Mouse (Mus musculus) midbrain, embryonic 11.5 days (tissue): ENCODE data around the gene Man1c1. TPM values are rescaled to one million over a fixed set of nuclear protein-coding genes. Genes with fewer than 3 reads are reported as not detected.

Experiments used
- ATAC-seq: fragments of 200-750 bp; cut with Nextera tagmentation; 2 replicates; pipeline ENCODE4 v1.8.0; 2017; ENCODE audit warnings: moderate TSS enrichment, moderate library complexity; ENCODE audit not compliant: low FRiP score
- DNase-seq: peaks from one replicate; pipeline ENCODE4 v3.0.0; 2015; ENCODE audit warnings: low spot score; ENCODE audit errors: missing footprints
- H3K27ac ChIP-seq: fragments of 300-500 bp; sonication (generic); 2 replicates; pipeline ENCODE4 v1.5.1; 2014; ENCODE audit warnings: low read depth, low read length
- H3K27me3 ChIP-seq: fragments of 300-500 bp; sonication (generic); 2 replicates; pipeline ENCODE4 v1.6.1; 2014; ENCODE audit warnings: mild to moderate bottlenecking, low read length, moderate library complexity, mixed read lengths; ENCODE audit not compliant: control insufficient read depth, insufficient read depth
- H3K36me3 ChIP-seq: fragments of 300-500 bp; sonication (generic); 2 replicates; pipeline ENCODE4 v1.6.1; 2014; ENCODE audit warnings: mild to moderate bottlenecking, low read length, moderate library complexity, mixed read lengths; ENCODE audit not compliant: control insufficient read depth, insufficient read depth
- H3K4me1 ChIP-seq: fragments of 300-500 bp; sonication (generic); 2 replicates; pipeline ENCODE4 v1.6.1; 2014; ENCODE audit warnings: low read length; ENCODE audit not compliant: control insufficient read depth, insufficient read depth
- H3K4me2 ChIP-seq: fragments of 300-500 bp; sonication (generic); 2 replicates; pipeline ENCODE4 v1.6.1; 2014; ENCODE audit warnings: mild to moderate bottlenecking, moderate library complexity
- H3K4me3 ChIP-seq: fragments of 300-500 bp; sonication (generic); 2 replicates; pipeline ENCODE4 v1.5.1; 2014; ENCODE audit warnings: low read depth, low read length
- H3K9ac ChIP-seq: fragments of 300-500 bp; sonication (generic); 2 replicates; pipeline ENCODE4 v1.6.1; 2014; ENCODE audit warnings: low read length
- H3K9me3 ChIP-seq: fragments of 300-500 bp; sonication (generic); 2 replicates; pipeline ENCODE4 v1.6.1; 2016; ENCODE audit warnings: low read length; ENCODE audit not compliant: control insufficient read depth
- WGBS: fragments of 180-500 bp; shearing (Covaris S2); extraction: QIAGEN DNeasy Blood & Tissue Kit; methylation state at CpG from one replicate; pipeline ENCODE4 v1.1.7; 2014; 5-methylcytosine and 5-hydroxymethylcytosine counted together
- polyA plus RNA-seq: library from polyadenylated mRNA; unstranded; fragments of >200 nt; fragmentation: Nextera tagmentation; extraction: Ambion mirVana; gene quantifications from 2 replicates; pipeline ENCODE4 v1.2.1, GENCODE M21; 2014

Man1c1 gene
- polyA plus RNA-seq, 1 experiment from 2014 or later: 3.2 TPM

DNA sequence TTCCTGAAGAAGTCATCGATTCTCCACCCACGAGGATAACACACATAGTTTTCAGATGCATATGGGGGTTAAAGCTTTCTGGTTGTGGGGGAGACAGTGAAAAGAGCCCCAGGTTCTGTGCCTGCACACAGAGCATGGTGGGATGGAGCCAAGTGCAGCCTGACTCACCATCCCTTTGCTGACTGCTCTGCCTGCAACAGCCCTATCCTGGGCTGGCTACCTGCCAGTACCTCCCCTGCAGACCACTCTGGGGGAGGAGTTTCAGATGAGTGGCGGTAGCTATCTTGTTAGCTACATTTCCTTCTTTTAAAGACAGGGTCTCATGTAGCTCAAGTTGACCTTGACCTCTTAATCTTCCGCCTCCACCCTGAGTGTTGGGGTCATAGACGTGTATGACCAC, 125.7 kb downstream of the Man1c1 start:
- Histone ChIP-seq H3K4me3 (no peak overlapping the region), H3K4me1 (peaks cover 11% of the 10 kb centered on the region), H3K9ac (no peak overlapping the region), H3K36me3 (no peaks in the 10 kb centered on the region), H3K4me2 (no peak overlapping the region), H3K27ac (no peak overlapping the region), H3K27me3 (no peaks in the 10 kb centered on the region), H3K9me3 (no peaks in the 10 kb centered on the region)
- no peak for DNase-seq
- 74% methylated on average over 5 of the region's 5 CpGs for WGBS
- ATAC-seq: no peak

DNA sequence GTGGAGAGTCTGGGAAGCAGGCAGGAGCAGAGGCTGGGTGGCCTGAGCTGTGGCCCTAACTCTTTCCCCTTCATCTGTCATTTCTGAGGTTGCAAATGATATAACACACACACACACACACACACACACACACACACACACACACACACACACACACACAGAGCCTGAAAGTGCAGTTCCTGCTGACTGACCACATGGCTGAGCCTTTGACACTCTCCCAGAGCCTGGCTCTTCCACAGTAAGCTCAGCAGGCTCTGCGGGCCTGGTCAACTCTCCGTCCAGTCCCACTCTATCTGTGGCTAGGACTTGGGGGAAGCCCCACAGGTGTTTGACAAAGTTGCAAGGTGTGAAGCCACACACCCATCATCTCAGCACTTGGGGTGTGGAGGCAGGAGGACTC, 126.8 kb downstream of the Man1c1 start:
- 77% methylated on average over 2 of the region's 2 CpGs for WGBS
- no peaks in the 10 kb centered on the region for H3K27me3 ChIP-seq
- no peak overlapping the region for H3K4me2 ChIP-seq
- H3K9ac ChIP-seq: no peak overlapping the region
- H3K9me3 ChIP-seq: no peaks in the 10 kb centered on the region
- H3K27ac ChIP-seq: no peak overlapping the region
- DNase-seq: no peak
- H3K4me3 ChIP-seq: no peak overlapping the region
- no peaks in the 10 kb centered on the region for H3K36me3 ChIP-seq
- ATAC-seq: no peak
- peaks cover 11% of the 10 kb centered on the region for H3K4me1 ChIP-seq

DNA sequence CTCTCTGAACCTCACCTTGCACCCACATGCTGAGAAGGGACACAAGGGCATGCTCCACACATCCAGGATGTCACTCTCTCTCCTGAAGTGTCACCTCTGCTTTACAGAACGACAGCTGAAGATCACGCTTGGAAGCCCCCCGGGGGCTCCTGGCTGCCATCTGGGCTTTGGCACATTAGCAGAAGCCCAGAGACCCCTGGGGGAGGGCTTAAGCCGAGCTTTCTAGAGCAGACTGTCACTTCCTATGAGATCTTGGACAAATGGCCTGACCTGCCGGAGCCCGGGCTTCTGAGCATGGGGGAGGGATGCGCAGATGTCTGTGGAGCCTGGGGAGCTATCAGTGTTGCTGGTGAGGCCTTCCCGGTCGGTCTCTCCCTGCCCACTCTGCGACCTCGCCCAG, 128.6 kb downstream of the Man1c1 start:
- no peak for ATAC-seq
- Histone ChIP-seq H3K9me3 (no peaks in the 10 kb centered on the region), H3K4me2 (no peak overlapping the region), H3K36me3 (no peaks in the 10 kb centered on the region), H3K27me3 (no peaks in the 10 kb centered on the region), H3K9ac (no peak overlapping the region), H3K27ac (no peak overlapping the region), H3K4me1 (peaks cover 9% of the 10 kb centered on the region), H3K4me3 (no peak overlapping the region)
- no peak for DNase-seq
- 52% methylated on average over 11 of the region's 11 CpGs for WGBS

DNA sequence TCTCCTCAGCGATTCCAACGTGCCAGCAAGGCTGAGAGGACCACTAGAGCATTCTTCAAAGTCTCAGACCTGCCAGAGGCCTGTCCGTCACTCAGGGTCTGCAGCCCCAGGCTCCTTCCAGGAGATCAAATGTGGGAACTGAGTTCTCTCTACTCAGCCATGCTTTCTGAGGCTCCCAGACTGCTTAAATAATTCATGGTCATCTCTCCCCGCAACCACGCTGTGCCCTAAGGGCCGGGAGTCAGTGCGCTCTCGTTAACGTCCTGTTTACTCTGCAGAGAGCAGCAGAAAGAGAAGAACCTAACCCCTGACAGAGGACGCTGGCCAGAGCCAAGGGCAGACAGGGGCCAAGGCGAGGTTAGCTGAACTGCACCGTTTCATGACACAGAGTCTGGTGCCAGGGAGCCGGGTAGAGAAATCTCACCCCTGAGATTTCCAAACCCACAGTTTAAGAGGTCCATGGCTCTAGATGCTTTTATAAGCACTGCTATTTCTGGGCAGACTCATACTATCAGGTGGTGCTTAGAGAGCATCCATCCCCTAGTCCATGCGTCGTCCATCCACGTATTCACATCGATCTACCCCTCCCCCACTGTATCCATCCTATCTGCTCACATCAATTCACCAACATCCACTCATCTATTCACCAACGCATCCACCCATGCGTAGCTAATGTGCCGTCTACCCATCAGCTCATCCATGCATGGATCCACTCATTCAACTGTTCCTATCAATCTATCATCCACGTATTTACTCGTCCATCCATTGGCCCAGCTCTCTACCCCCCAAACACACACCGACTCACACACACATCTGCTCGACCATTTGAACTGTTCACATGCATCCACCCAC, 131.4 kb downstream of the Man1c1 start:
- peaks cover 2% of the 10 kb centered on the region for H3K4me1 ChIP-seq
- no peaks in the 10 kb centered on the region for H3K27me3 ChIP-seq
- H3K4me3 ChIP-seq: no peak overlapping the region
- no peaks in the 10 kb centered on the region for H3K9me3 ChIP-seq
- no peak overlapping the region for H3K4me2 ChIP-seq
- H3K9ac ChIP-seq: no peak overlapping the region
- DNase-seq: no peak
- no peak overlapping the region for H3K27ac ChIP-seq
- H3K36me3 ChIP-seq: no peaks in the 10 kb centered on the region
- 89% methylated on average over 24 of the region's 24 CpGs for WGBS
- no peak for ATAC-seq

DNA sequence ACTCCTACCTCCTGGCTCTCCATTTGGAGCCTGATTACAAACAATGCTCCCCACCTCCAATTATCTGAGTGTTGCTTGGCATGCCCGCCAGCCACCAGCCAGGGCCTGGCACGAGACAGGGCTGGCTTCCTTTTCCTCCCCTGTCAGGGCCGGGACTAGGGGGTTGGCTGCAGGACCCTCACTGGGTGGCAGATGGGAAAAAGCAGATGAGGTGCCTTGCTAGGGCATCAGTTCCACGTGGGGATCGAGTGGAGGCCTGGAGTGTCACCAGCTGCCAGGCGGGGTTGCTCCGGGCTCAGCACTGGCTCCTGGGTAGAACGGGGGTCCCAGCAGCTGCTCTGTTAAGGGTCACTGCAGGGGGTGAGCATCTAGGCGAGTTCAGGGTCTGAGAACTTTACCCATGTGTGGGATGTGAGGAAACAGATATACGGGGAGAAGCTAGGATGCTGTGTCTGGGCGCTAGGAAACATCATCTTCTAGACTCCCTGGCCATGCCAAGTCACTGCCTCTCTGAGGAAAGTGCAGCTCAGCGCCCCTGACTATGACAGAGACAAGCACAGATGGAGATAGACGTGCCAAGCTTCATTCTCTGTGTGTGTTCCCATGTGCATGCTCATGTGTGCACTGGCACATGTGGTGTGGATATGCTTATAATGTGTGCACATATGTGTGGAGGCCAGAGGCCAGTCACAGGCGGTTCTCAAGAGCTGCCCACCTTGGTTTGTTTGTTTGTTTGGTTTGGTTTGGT, 133.2 kb downstream of the Man1c1 start:
- Histone ChIP-seq H3K4me2 (no peak overlapping the region), H3K27ac (no peak overlapping the region), H3K36me3 (no peaks in the 10 kb centered on the region), H3K27me3 (no peaks in the 10 kb centered on the region), H3K9ac (no peak overlapping the region), H3K9me3 (no peaks in the 10 kb centered on the region), H3K4me3 (no peak overlapping the region), H3K4me1 (peaks cover 4% of the 10 kb centered on the region)
- 79% methylated on average over 14 of the region's 14 CpGs for WGBS
- ATAC-seq (no peak), DNase-seq (no peak)

DNA sequence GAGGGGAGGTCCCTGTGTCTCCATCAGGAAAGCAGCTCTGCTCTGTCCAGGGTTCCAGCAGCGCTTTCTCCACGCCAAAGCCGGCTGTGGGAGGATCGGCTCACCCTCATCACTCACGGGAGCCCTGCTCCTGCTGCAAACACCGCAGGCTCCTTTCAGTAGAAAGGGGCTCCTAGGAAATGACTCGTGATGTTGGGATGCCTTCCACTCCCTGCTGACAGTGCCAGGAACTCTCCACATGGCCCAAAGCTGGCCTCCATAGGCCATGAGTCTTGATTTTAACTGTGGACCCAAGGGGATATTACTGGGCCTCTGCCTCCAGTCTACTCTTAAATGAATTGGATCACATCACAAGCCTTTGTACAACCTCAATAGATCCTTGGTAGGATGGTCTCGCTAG, 134.3 kb downstream of the Man1c1 start:
- no peak overlapping the region for H3K4me2 ChIP-seq
- no peak overlapping the region for H3K4me3 ChIP-seq
- no peaks in the 10 kb centered on the region for H3K9me3 ChIP-seq
- 76% methylated on average over 8 of the region's 8 CpGs for WGBS
- no peaks in the 10 kb centered on the region for H3K36me3 ChIP-seq
- no peaks in the 10 kb centered on the region for H3K27me3 ChIP-seq
- no peak for DNase-seq
- ATAC-seq: no peak
- H3K27ac ChIP-seq: no peak overlapping the region
- peaks cover 3% of the 10 kb centered on the region; the same call in 1 of the 2 replicates for H3K4me1 ChIP-seq
- no peak overlapping the region for H3K9ac ChIP-seq

DNA sequence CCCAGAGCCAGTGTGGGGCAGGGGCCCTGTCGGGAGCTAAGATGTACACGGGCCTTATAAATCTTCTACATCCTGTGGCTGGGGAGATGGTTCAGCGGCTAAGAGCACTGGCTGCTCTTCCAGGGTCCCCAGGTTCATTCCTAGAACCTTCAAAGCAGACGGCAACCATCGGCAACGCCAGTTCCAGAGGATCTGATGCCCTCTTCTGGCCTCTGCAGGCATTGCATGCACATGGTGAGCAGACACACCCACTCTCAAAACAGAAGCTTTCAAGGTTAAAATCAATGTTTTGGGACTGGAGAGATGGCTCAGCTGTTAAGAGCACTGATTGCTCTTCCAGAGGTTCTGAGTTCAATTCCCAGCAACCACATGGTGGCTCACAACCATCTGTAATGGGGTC, 134.9 kb downstream of the Man1c1 start:
- WGBS: 81% methylated on average over 6 of the region's 6 CpGs
- H3K4me3 ChIP-seq: no peak overlapping the region
- no peak overlapping the region for H3K27ac ChIP-seq
- no peak overlapping the region for H3K9ac ChIP-seq
- H3K4me1 ChIP-seq: peaks cover 3% of the 10 kb centered on the region; the same call in 1 of the 2 replicates
- no peak overlapping the region for H3K4me2 ChIP-seq
- H3K36me3 ChIP-seq: no peaks in the 10 kb centered on the region
- no peak for DNase-seq
- ATAC-seq: no peak
- no peaks in the 10 kb centered on the region for H3K27me3 ChIP-seq
- no peaks in the 10 kb centered on the region for H3K9me3 ChIP-seq

DNA sequence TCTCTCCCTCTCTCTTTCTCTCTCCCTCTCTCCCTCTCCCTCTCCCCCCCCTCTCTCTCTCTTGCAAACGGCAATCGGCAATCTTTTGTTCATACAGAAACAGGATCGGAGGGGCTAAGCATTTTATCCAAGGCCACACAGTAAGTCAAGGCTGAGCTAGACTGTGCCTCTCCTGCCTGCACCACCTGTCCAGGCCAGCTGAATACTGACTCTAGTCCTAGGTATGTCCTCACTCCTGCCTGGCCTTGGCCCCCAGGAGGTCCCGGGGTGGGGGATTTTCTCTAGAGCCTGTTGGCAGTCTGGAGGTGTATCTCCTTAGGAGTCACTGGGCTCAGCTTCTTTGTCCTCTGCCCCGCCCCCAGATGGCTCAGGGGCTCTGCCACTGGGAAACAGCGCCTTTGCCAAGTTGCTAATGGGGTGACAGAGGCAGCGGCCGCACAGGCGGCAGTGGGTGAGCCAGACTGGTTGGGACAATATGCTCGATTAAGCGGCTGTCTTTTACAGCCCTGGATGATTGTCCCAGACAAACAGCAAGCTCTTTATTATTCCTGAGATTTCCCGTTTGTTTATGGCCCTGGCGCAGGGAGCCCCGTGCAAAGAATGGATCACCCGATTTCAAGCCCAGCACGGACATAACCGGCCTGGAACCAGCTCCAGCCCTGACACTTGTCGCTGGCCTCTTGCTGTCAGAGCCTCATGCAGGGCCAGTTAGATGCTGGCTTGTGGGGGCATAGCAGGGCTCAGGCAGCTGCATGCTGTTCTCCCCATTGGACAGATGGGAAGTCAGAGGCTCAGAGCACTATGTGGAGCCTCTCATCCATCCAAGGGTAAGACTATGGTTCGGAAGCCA, 136.5 kb downstream of the Man1c1 start:
- Histone ChIP-seq H3K4me1 (peaks cover 3% of the 10 kb centered on the region; the same call in 1 of the 2 replicates), H3K27me3 (no peaks in the 10 kb centered on the region), H3K4me2 (no peak overlapping the region), H3K36me3 (no peaks in the 10 kb centered on the region), H3K27ac (no peak overlapping the region), H3K9me3 (no peaks in the 10 kb centered on the region), H3K9ac (no peak overlapping the region; the same call in 1 of the 2 replicates), H3K4me3 (no peak overlapping the region)
- ATAC-seq (no peak), DNase-seq (no peak)
- WGBS: 35% methylated on average over 19 of the region's 19 CpGs
